Mouse (Mus musculus) liver, adult 2 months (tissue): ENCODE measurements around the gene H2-DMb1. TPM values are rescaled to one million over a fixed set of nuclear protein-coding genes. Genes with fewer than 3 reads are reported as not detected.

Source experiments
- DNase-seq: peaks from one replicate; pipeline ENCODE4 v3.0.0-alpha.2; 2011; ENCODE audit warnings: low read depth, low spot score; ENCODE audit errors: extremely low read depth
- H3K27ac ChIP-seq: fragments of 200-500 bp; replicated peaks from 2 replicates; pipeline ENCODE4 v1.5.1; 2012; ENCODE audit warnings: low read depth, mild to moderate bottlenecking, control low read depth, inconsistent platforms, low read length; ENCODE audit not compliant: insufficient read depth
- H3K27me3 ChIP-seq: fragments of 200-500 bp; 2 replicates; pipeline ENCODE4 v1.6.1; 2012; ENCODE audit warnings: mild to moderate bottlenecking, moderate library complexity, low read length, inconsistent platforms; ENCODE audit not compliant: control insufficient read depth, insufficient read depth
- H3K36me3 ChIP-seq: fragments of 200-500 bp; 2 replicates; pipeline ENCODE4 v1.6.1; 2012; ENCODE audit warnings: low read length, inconsistent platforms; ENCODE audit not compliant: control insufficient read depth, insufficient read depth
- H3K4me1 ChIP-seq: fragments of 200-500 bp; 2 replicates; pipeline ENCODE4 v1.6.1; 2011; ENCODE audit warnings: low read length; ENCODE audit not compliant: control insufficient read depth, insufficient read depth
- H3K4me3 ChIP-seq: fragments of 200-500 bp; 2 replicates; pipeline ENCODE4 v1.5.1; 2011; ENCODE audit warnings: low read depth, mild to moderate bottlenecking, control low read depth, low read length, moderate library complexity; ENCODE audit not compliant: insufficient read depth
- H3K79me2 ChIP-seq: fragments of 200-500 bp; 2 replicates; pipeline ENCODE4 v1.6.1; 2012; ENCODE audit warnings: inconsistent platforms, mild to moderate bottlenecking, low read length, moderate library complexity; ENCODE audit not compliant: control insufficient read depth, insufficient read depth
- H3K9ac ChIP-seq: fragments of 200-500 bp; 2 replicates; pipeline ENCODE4 v1.6.1; 2012; ENCODE audit warnings: low read depth, mild to moderate bottlenecking, control low read depth, inconsistent platforms, low read length
- CTCF ChIP-seq: fragments of 200-500 bp; IDR thresholded peaks from 2 replicates; pipeline ENCODE4 v1.5.1; 2011; ENCODE audit warnings: low read depth, low read length, control low read depth
- POLR2A ChIP-seq: fragments of 200-500 bp; IDR thresholded peaks from 2 replicates; pipeline ENCODE4 v1.6.1; 2011; ENCODE audit warnings: low read length, control low read depth; ENCODE audit not compliant: insufficient read depth; ENCODE audit errors: extremely low read depth
- WGBS: fragments of 180-500 bp; shearing (Covaris S2); methylation state at CpG from one replicate; pipeline ENCODE4 v1.1.7; 2018; 5-methylcytosine and 5-hydroxymethylcytosine counted together
- polyA plus RNA-seq: library from polyadenylated mRNA; depleted of rRNA; stranded (reverse); fragments of >200 nt; gene quantifications from 2 replicates; pipeline ENCODE4 v1.2.3, GENCODE M21; 2012; rRNA removed
- total RNA-seq: library from RNA; depleted of rRNA; stranded (reverse); fragments of >200 nt; gene quantifications from 2 replicates; pipeline ENCODE4 v1.2.3, GENCODE M21; 2014; rRNA removed

The H2-DMb1 gene
- total and polyA plus RNA-seq, 2 experiments, result 4.2 to 14.5 TPM

DNA sequence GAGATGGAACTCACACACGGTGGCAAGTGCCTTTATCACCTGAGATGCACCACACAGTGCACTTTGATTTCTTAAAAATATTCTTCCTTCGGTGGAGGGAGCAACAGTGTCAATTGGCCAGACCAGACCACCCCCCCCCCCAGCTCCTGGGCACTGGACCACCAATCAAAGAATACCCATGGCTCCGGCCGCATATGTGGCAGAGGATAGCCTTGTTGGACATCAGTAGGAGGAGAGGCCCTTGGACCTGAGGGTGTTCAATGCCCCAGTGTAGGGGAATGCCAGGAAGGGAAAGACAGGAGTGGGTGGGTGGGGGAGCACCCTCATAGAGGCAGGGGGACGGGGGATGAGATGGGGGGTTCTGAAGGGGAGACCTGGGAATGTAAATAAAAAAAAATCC lies 53.9 kb downstream of the H2-DMb1 start:
- peaks cover 6% of the 10 kb centered on the region; the same call in 1 of the 2 replicates for H3K4me1 ChIP-seq
- DNase-seq, result no peak
- no peaks in the 10 kb centered on the region for H3K36me3 ChIP-seq
- H3K79me2 ChIP-seq, result no peaks in the 10 kb centered on the region
- TF ChIP-seq POLR2A (no peak), CTCF (no peak)
- no peak overlapping the region for H3K27ac ChIP-seq
- no peak overlapping the region for H3K4me3 ChIP-seq
- H3K27me3 ChIP-seq, result no peaks in the 10 kb centered on the region
- WGBS, result 92% methylated on average over 5 of the region's 5 CpGs
- no peak overlapping the region for H3K9ac ChIP-seq

DNA sequence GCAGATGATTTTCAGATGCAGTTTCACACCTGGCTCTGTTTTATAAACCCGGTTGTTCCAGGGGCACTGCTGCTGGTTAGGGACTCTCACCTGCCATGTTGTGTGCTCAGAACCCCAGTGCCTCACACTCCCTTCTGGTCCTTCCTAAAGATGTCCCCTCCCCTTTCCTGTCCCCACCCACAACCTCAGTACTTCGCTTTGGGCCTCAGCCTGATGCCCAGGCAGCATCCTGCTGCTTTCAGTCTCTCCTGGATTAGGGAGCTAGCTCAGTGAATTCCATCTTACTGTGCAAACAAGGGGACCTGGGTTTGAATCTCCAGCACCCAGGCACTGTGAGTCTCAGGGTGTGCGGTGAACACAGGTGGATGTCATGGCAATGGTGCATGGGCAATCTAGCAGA lies 54.6 kb downstream of the H2-DMb1 start:
- 0 out of 2 replicates have a peak, but pooled peaks cover 2% of the 10 kb centered on the region for H3K36me3 ChIP-seq
- TF ChIP-seq POLR2A, result no peak
- no peak for TF ChIP-seq CTCF
- H3K27me3 ChIP-seq, result no peaks in the 10 kb centered on the region
- H3K9ac ChIP-seq, result no peak overlapping the region
- H3K4me3 ChIP-seq, result no peak overlapping the region
- WGBS, result 83% methylated on average over 3 of the region's 3 CpGs
- H3K4me1 ChIP-seq, result peaks cover 6% of the 10 kb centered on the region; the same call in 1 of the 2 replicates
- no peak overlapping the region for H3K27ac ChIP-seq
- no peaks in the 10 kb centered on the region for H3K79me2 ChIP-seq
- DNase-seq, result no peak

GRCm38 (mm10) chr17:34207866-34208265 lies 55.0 kb downstream of the H2-DMb1 start:
- Histone ChIP-seq H3K4me3 (no peak overlapping the region), H3K9ac (no peak overlapping the region), H3K36me3 (peaks cover 5% of the 10 kb centered on the region), H3K79me2 (no peaks in the 10 kb centered on the region), H3K27me3 (no peaks in the 10 kb centered on the region), H3K4me1 (peaks cover 6% of the 10 kb centered on the region; the same call in 1 of the 2 replicates), H3K27ac (no peak overlapping the region)
- DNase-seq, result no peak
- whole genome bisulfite sequencing, result 96% methylated on average over 9 of the region's 9 CpGs
- TF ChIP-seq CTCF (no peak), POLR2A (no peak)

GRCm38 (mm10) chr17:34208421-34208820 lies 55.5 kb downstream of the H2-DMb1 start:
- TF ChIP-seq CTCF (no peak), POLR2A (no peak)
- no peak for DNase-seq
- 69% methylated on average over 10 of the region's 10 CpGs for WGBS

DNA sequence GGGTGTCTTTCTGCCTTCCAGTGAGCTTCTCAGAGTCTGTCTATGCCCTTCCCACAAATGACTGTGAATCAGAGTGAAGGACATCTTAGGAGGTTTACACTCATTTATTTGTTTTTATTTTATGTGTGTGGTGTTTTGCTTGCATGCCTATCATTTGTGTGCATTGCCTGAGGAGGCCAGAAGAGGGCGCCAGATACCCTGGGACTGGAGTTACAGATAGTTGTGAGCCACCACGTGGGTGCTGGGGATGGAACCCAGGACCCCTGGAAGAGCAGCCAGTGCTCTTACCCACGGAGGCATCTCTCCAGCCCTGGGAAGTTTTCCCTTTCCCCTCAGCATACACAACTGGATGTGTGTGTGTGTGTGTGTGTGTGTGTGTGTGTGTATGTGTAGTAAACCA lies 56.8 kb downstream of the H2-DMb1 start:
- H3K27ac ChIP-seq, result no peak overlapping the region
- WGBS, result 62% methylated on average over 3 of the region's 3 CpGs
- H3K36me3 ChIP-seq, result peaks cover 10% of the 10 kb centered on the region
- no peak overlapping the region for H3K4me3 ChIP-seq
- no peak overlapping the region for H3K9ac ChIP-seq
- TF ChIP-seq POLR2A (no peak), CTCF (peak; percentile 59)
- no peaks in the 10 kb centered on the region for H3K27me3 ChIP-seq
- H3K4me1 ChIP-seq, result peaks cover 6% of the 10 kb centered on the region; the same call in 1 of the 2 replicates
- DNase-seq, result no peak
- no peaks in the 10 kb centered on the region for H3K79me2 ChIP-seq

More at GRCm38 (mm10) chr17:34208421-34208820, 55.5 kb downstream of the H2-DMb1 start:
- Histone ChIP-seq H3K36me3 (peaks cover 8% of the 10 kb centered on the region), H3K27me3 (no peaks in the 10 kb centered on the region), H3K4me1 (peaks cover 6% of the 10 kb centered on the region; the same call in 1 of the 2 replicates), H3K79me2 (no peaks in the 10 kb centered on the region), H3K4me3 (no peak overlapping the region), H3K9ac (no peak overlapping the region), H3K27ac (no peak overlapping the region)

Other genes with a start within 250 kb of the H2-DMb1 start
Only the 30 nearest of the 32 such genes appear.
- 8.3 and 10.2 TPM in 2 replicates for gene Daxx, start 243.7 kb upstream of the H2-DMb1 start, total RNA-seq
- gene Daxx, start 243.7 kb upstream of the H2-DMb1 start, polyA plus RNA-seq, result 15.8 and 30.8 TPM in 2 replicates
- gene Tapbp, start 237.2 kb upstream of the H2-DMb1 start, total RNA-seq, result 47.2 and 58.5 TPM in 2 replicates
- gene Tapbp, start 237.2 kb upstream of the H2-DMb1 start, polyA plus RNA-seq, result 95.4 and 105 TPM in 2 replicates
- gene Zbtb22, start 237.2 kb upstream of the H2-DMb1 start, total RNA-seq, result 11.1 and 12.7 TPM in 2 replicates
- 23.9 and 30.2 TPM in 2 replicates for gene Zbtb22, start 237.2 kb upstream of the H2-DMb1 start, polyA plus RNA-seq
- gene Rgl2, start 223.5 kb upstream of the H2-DMb1 start, total RNA-seq, result 9.8 and 10.9 TPM in 2 replicates
- gene Rgl2, start 223.5 kb upstream of the H2-DMb1 start, polyA plus RNA-seq, result 19.4 and 27.7 TPM in 2 replicates
- 37.9 and 40.8 TPM in 2 replicates for gene Pfdn6, start 212.7 kb upstream of the H2-DMb1 start, total RNA-seq
- 15.5 and 21.9 TPM in 2 replicates for gene Pfdn6, start 212.7 kb upstream of the H2-DMb1 start, polyA plus RNA-seq
- 9.3 and 11.3 TPM in 2 replicates for gene Wdr46, start 212.4 kb upstream of the H2-DMb1 start, total RNA-seq
- gene Wdr46, start 212.4 kb upstream of the H2-DMb1 start, polyA plus RNA-seq, result 13.2 and 16.4 TPM in 2 replicates
- 0.54 and 0.55 TPM in 2 replicates for gene B3galt4, start 201.6 kb upstream of the H2-DMb1 start, total RNA-seq
- 0.68 and 0.97 TPM in 2 replicates for gene B3galt4, start 201.6 kb upstream of the H2-DMb1 start, polyA plus RNA-seq
- 10.5 and 10.9 TPM in 2 replicates for gene Vps52, start 197.3 kb upstream of the H2-DMb1 start, total RNA-seq
- 31.1 and 40.6 TPM in 2 replicates for gene Vps52, start 197.3 kb upstream of the H2-DMb1 start, polyA plus RNA-seq
- 1,559 and 1,933 TPM in 2 replicates for gene Rps18, start 197.1 kb upstream of the H2-DMb1 start, total RNA-seq
- 224 and 252 TPM in 2 replicates for gene Rps18, start 197.1 kb upstream of the H2-DMb1 start, polyA plus RNA-seq
- gene H2-K1, start 152.7 kb upstream of the H2-DMb1 start, total RNA-seq, result 2,105 and 2,348 TPM in 2 replicates
- 4,310 and 5,575 TPM in 2 replicates for gene H2-K1, start 152.7 kb upstream of the H2-DMb1 start, polyA plus RNA-seq
- gene Ring1, start 128.4 kb upstream of the H2-DMb1 start, total RNA-seq, result 10.0 and 13.7 TPM in 2 replicates
- 29.7 and 33.8 TPM in 2 replicates for gene Ring1, start 128.4 kb upstream of the H2-DMb1 start, polyA plus RNA-seq
- 76.5 and 80.5 TPM in 2 replicates for gene H2-Ke6, start 125.0 kb upstream of the H2-DMb1 start, total RNA-seq
- 162 and 167 TPM in 2 replicates for gene H2-Ke6, start 125.0 kb upstream of the H2-DMb1 start, polyA plus RNA-seq
- gene Slc39a7, start 121.4 kb upstream of the H2-DMb1 start, total RNA-seq, result 51.2 and 54.7 TPM in 2 replicates
- 98.0 and 115 TPM in 2 replicates for gene Slc39a7, start 121.4 kb upstream of the H2-DMb1 start, polyA plus RNA-seq
- gene Rxrb, start 121.3 kb upstream of the H2-DMb1 start, total RNA-seq, result 13.0 and 17.0 TPM in 2 replicates
- 40.3 and 46.5 TPM in 2 replicates for gene Rxrb, start 121.3 kb upstream of the H2-DMb1 start, polyA plus RNA-seq
- 0.18 and 0.74 TPM in 2 replicates for gene Col11a2, start 113.6 kb upstream of the H2-DMb1 start, total RNA-seq
- 0.20 and 0.23 TPM in 2 replicates for gene Col11a2, start 113.6 kb upstream of the H2-DMb1 start, polyA plus RNA-seq
- 0.28 and 0.47 TPM in 2 replicates for gene H2-Oa, start 60.7 kb upstream of the H2-DMb1 start, total RNA-seq
- gene H2-Oa, start 60.7 kb upstream of the H2-DMb1 start, polyA plus RNA-seq, result 0.76 and 1.4 TPM in 2 replicates
- 7.1 and 8.5 TPM in 2 replicates for gene H2-DMa, start 33.5 kb upstream of the H2-DMb1 start, total RNA-seq
- gene H2-DMa, start 33.5 kb upstream of the H2-DMb1 start, polyA plus RNA-seq, result 8.3 and 13.1 TPM in 2 replicates
- gene Brd2, start 30.4 kb upstream of the H2-DMb1 start, total RNA-seq, result 39.0 and 53.2 TPM in 2 replicates
- 55.8 and 76.9 TPM in 2 replicates for gene Brd2, start 30.4 kb upstream of the H2-DMb1 start, polyA plus RNA-seq
- 0.74 and 1.7 TPM in 2 replicates for gene H2-DMb2, start 9.8 kb upstream of the H2-DMb1 start, total RNA-seq
- 1.1 and 3.1 TPM in 2 replicates for gene H2-DMb2, start 9.8 kb upstream of the H2-DMb1 start, polyA plus RNA-seq
- gene Tap1, start 34.5 kb downstream of the H2-DMb1 start, total RNA-seq, result 15.1 and 17.3 TPM in 2 replicates
- 18.8 and 23.5 TPM in 2 replicates for gene Tap1, start 34.5 kb downstream of the H2-DMb1 start, polyA plus RNA-seq
- 23.3 and 38.1 TPM in 2 replicates for gene Psmb9, start 34.7 kb downstream of the H2-DMb1 start, total RNA-seq
- gene Psmb9, start 34.7 kb downstream of the H2-DMb1 start, polyA plus RNA-seq, result 38.0 and 41.5 TPM in 2 replicates
- gene Psmb8, start 44.6 kb downstream of the H2-DMb1 start, total RNA-seq, result 66.9 and 101 TPM in 2 replicates
- gene Psmb8, start 44.6 kb downstream of the H2-DMb1 start, polyA plus RNA-seq, result 56.7 and 80.3 TPM in 2 replicates
- 14.4 and 15.2 TPM in 2 replicates for gene Tap2, start 50.5 kb downstream of the H2-DMb1 start, total RNA-seq
- 18.4 and 24.6 TPM in 2 replicates for gene Tap2, start 50.5 kb downstream of the H2-DMb1 start, polyA plus RNA-seq
- gene H2-Ob, start 85.8 kb downstream of the H2-DMb1 start, total RNA-seq, result 1.5 and 1.6 TPM in 2 replicates
- 0.96 and 2.9 TPM in 2 replicates for gene H2-Ob, start 85.8 kb downstream of the H2-DMb1 start, polyA plus RNA-seq
- gene H2-Ab1, start 104.6 kb downstream of the H2-DMb1 start, total RNA-seq, result 25.2 and 59.5 TPM in 2 replicates
- 80.4 and 156 TPM in 2 replicates for gene H2-Ab1, start 104.6 kb downstream of the H2-DMb1 start, polyA plus RNA-seq
- 32.8 and 58.4 TPM in 2 replicates for gene H2-Aa, start 134.8 kb downstream of the H2-DMb1 start, total RNA-seq
- 42.8 and 78.0 TPM in 2 replicates for gene H2-Aa, start 134.8 kb downstream of the H2-DMb1 start, polyA plus RNA-seq
- gene H2-Eb1, start 152.8 kb downstream of the H2-DMb1 start, total RNA-seq, result 18.5 and 38.0 TPM in 2 replicates
- gene H2-Eb1, start 152.8 kb downstream of the H2-DMb1 start, polyA plus RNA-seq, result 23.3 and 39.5 TPM in 2 replicates
- gene H2-Eb2, start 172.6 kb downstream of the H2-DMb1 start, total RNA-seq, result 0.09 and 0.13 TPM in 2 replicates
- gene H2-Eb2, start 172.6 kb downstream of the H2-DMb1 start, polyA plus RNA-seq, result 0.16 TPM in 1 of 2 replicates, not detected in the other
- gene Btnl2, start 201.8 kb downstream of the H2-DMb1 start, total RNA-seq, result 0.09 TPM in 1 of 2 replicates, not detected in the other
- 0.05 TPM in 1 of 2 replicates, not detected in the other for gene Btnl2, start 201.8 kb downstream of the H2-DMb1 start, polyA plus RNA-seq
- gene Btnl1, start 224.1 kb downstream of the H2-DMb1 start, total RNA-seq, result not detected in 2 replicates
- gene Btnl1, start 224.1 kb downstream of the H2-DMb1 start, polyA plus RNA-seq, result not detected in 2 replicates